Mouse (Mus musculus): Measurements from ENCODE around the gene Sult2a6. TPM values are rescaled to one million over a fixed set of nuclear protein-coding genes. Genes with fewer than 3 reads are reported as not detected.

Sult2a6 gene
- polyA plus RNA-seq (2014; fragmentation: Illumina TruSeq; extraction: RNeasy Lipid Tissue Mini Kit (QIAGEN cat#74804)) = not detected

DNA sequence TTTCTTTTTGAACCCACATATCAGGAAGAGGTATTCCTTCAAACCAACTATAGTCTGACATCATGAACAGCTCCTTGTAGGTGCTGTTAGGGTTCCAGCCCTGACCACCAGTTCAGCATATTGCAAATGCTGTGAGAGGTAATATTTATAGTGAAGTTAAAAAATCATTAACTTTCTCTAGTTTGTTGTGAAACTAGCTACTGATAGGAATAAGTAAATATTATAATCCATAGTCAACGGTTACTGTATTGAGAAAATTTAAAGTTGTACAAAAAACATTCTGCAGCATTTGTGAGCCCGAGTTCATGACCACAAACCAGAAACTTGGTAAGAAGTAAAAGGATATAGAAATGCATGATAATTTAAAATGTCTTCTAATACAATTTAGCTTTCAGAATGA is at the start of gene Sult2a6:
TSS of gene Sult2a6 (minus strand) at position 101 of the 400 bp plus-strand sequence.

Other genes with a start within 250 kb of the Sult2a6 start
- not detected for gene Sult2a3, start 131.8 kb downstream of the Sult2a6 start, polyA plus RNA-seq (2014; fragmentation: Illumina TruSeq; extraction: RNeasy Lipid Tissue Mini Kit (QIAGEN cat#74804))
- gene Obox8, start 78.7 kb upstream of the Sult2a6 start, polyA plus RNA-seq (2014; fragmentation: Illumina TruSeq; extraction: RNeasy Lipid Tissue Mini Kit (QIAGEN cat#74804)) = not detected
- gene Sult2a8, start 191.9 kb upstream of the Sult2a6 start, polyA plus RNA-seq (2014; fragmentation: Illumina TruSeq; extraction: RNeasy Lipid Tissue Mini Kit (QIAGEN cat#74804)) = not detected
- gene Sult2a7, start 239.4 kb upstream of the Sult2a6 start, polyA plus RNA-seq (2014; fragmentation: Illumina TruSeq; extraction: RNeasy Lipid Tissue Mini Kit (QIAGEN cat#74804)) = not detected